Mouse (Mus musculus) liver, adult (tissue): ENCODE data around the gene Olfr1279.

Experiments
- GATA4 ChIP-seq: IDR thresholded peaks from 2 replicates; pipeline ENCODE4 v1.6.1; 2014; ENCODE audit warnings: mild to moderate bottlenecking, low read length; ENCODE audit not compliant: insufficient replicate concordance

Gene Olfr1279

DNA sequence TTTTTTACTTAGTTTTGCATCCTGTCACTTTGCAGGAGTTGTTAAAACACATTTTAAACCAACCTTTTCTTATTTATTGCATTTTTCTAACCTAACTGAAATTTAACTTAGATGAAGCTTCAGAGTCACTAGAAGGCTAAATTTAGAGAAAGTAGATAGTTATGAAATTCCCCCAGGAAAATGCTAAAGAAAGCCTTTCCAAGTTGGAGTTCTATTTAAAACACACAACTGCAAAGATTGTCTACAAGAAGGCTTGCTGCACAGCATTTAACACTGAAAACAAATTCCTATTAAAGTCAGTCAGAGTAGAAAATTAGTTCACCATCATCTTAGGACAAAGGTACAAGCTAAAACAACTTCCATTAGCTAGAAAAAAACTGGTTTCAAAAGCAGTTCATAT lies at the start of gene Olfr1279:
Olfr1279 (plus strand) TSS at position 262 of the 400 bp plus-strand sequence.
- no peak for TF ChIP-seq GATA4

DNA sequence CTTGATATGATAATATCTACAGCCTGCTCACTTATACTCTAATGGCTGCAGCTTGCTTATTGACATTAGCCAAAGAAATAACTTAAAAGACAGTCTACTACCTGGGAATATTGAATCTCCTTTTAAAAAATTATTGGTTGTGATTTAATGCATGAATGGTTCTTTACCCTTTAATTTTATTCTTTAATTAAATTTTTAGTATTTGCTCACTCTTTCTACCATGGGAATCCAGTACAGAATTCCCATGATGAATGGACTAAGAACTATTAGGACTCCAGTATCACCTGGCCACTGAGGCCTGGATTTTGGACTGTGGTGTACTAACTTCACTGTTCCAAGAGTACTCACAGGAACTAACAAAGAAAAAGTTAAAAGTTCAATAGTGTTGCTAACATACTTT lies 46.2 kb upstream of the Olfr1279 start, which contains the start of gene Olfr1276:
Olfr1276 (plus strand) TSS at position 301 of the 400 bp plus-strand sequence.
- TF ChIP-seq GATA4, result no peak

DNA sequence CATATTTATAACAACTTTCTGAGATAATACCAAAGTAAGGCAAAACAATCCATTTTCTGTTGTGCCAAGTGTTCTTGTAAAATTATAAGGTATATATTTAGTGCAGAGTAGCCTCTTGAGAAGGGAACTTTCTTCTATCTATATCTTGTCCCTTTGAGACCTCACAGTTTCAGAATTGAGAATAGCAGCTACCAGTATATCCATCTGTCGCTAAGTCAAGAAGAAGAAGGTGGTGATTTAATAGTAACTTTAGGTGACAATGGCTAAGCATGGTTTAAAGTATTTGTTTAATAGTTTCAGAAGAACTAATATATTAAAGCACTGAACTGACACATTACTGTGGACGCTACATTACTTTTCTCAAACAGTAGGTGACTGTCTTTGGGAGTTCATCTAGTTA lies 26.4 kb upstream of the Olfr1279 start, which contains the start of gene Olfr1277:
Olfr1277 (minus strand) TSS at position 101 of the 400 bp plus-strand sequence.
- no peak for TF ChIP-seq GATA4

DNA sequence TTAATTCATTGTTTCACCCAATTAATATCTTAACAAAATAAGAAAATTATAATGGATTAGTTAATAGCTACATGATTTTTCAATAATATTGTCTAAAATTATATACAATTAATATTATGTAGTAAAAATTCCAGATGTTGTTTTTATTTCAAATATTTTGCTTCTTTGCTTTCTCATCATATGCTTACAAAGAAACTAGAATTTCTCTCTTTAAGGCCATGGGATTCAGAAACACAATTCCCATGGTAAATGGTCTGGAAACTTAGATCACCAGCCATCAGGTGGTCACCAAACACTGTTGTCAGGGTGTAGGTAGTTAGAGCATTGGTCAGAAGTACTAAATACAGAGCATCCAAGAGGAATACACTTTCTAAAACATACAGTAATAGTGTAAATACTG lies 10.6 kb upstream of the Olfr1279 start, which contains the start of gene Olfr1278:
Olfr1278 (plus strand) TSS at position 301 of the 400 bp plus-strand sequence.
- no peak for TF ChIP-seq GATA4

DNA sequence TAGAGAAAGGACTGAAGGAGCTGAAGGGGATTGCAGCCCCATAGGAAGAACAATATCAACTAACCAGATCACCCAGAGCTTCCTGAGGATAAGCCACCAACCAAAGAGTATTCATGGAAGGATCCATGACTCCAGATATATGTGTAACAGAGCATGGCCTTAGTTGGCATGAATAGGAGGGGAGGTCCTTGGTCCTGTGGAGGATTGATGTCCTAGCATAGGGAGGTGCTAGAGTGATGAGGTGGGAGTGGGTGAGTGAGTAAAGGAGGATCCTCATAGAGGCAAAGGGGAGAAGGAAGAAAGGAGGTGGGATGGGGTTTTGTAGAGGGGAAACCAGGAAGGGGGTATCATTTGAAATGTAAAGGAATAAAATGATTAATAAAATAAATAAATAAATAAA lies 1.9 kb upstream of the Olfr1279 start:
- no peak for TF ChIP-seq GATA4

DNA sequence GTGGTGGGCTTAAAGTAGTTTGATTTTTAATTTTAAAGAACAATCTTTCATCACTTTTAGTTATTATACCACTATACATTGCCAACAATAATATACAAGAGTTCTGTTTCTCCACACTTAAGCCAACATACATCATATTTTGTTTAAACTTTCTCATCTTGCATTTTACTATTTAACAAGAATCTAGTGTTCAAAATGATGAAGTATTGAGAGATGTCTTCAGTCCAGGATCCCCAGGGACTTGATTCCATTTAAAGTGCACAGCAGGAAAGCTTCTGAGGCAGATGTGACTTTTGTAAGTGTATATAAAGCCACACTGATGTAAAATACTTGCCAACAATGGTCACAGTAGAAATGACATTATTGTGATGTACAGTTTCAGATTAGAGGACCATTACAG lies 13.3 kb downstream of the Olfr1279 start, which contains the start of gene Olfr1280:
Olfr1280 (plus strand) TSS at position 301 of the 400 bp plus-strand sequence.
- TF ChIP-seq GATA4, result no peak

DNA sequence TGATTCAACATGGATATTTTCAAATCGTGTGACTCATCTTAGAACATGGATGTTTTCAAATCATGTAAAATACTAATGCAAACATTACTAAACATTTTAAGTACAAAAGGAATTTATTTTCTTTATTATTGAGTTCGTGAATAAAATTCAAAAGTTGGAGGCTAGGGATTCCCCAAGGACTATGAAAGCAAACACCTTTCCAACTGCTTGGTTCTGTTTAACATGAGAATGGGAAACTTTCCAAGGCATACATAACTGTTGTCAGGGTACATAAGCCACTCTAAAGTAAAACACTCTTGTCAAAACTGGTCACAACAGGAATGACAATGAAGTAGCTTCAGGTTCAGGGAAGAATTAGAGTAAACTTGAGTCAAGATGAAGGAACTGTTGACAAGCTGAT lies 25.8 kb downstream of the Olfr1279 start, which contains the start of gene Olfr1281:
Olfr1281 (plus strand) TSS at position 301 of the 400 bp plus-strand sequence.
- no peak for TF ChIP-seq GATA4

DNA sequence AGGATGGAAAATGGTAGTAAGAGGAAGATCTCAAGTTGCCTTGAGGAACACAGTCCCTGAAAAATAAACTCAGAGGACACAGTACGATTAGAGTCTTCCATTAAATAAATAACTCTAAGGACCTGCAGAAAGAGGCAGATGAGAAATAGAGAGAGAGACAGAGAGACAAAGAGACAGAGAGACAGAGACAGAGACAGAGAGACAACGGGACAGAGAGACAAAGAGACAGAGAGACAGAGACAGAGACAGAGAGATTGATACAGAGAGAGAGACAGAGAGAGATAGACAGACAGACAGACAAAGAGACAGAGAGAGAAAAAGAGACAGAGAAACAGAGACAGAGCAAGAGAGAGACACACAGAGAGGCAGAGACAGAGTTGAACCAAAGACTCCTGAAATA lies 35.5 kb downstream of the Olfr1279 start, which contains the start of gene Olfr1282:
Olfr1282 (minus strand) TSS at position 101 of the 400 bp plus-strand sequence.
- no peak for TF ChIP-seq GATA4
